Mouse (Mus musculus) layer of hippocampus, adult 6 months (tissue): Measurements from ENCODE around the gene Ehbp1. TPM values are rescaled to one million over a fixed set of nuclear protein-coding genes. Genes with fewer than 3 reads are reported as not detected.

ENCODE experiments used
- long read RNA-seq, 2 experiments: library from polyadenylated mRNA; unstranded; transcript quantifications; one replicate each; pipeline ENCODE4 v2.0.0; 2019 to 2020
- polyA plus RNA-seq: library from polyadenylated mRNA; unstranded; fragments of <200 nt; fragmentation: Nextera tagmentation; gene quantifications from 2 replicates; pipeline ENCODE4 v1.2.3, GENCODE M21; 2021

Ehbp1 gene
- polyA plus RNA-seq: 5.2 and 8.9 TPM in 2 replicates
- long read RNA-seq, experiment 1, partial matches to known transcripts: 3 of 6 reads
- long read RNA-seq, experiment 1, other reads (novel, unspliced or antisense): 3 of 6 reads
- long read RNA-seq, experiment 2, partial matches to known transcripts: 4 of 12 reads
- long read RNA-seq, experiment 2, other reads (novel, unspliced or antisense): 8 of 12 reads

GRCm38 (mm10) chr11:22342242-22343207 is at the start of gene Ehbp1:
Gene Ehbp1, minus strand, starts transcription at chr11:22342292.

DNA sequence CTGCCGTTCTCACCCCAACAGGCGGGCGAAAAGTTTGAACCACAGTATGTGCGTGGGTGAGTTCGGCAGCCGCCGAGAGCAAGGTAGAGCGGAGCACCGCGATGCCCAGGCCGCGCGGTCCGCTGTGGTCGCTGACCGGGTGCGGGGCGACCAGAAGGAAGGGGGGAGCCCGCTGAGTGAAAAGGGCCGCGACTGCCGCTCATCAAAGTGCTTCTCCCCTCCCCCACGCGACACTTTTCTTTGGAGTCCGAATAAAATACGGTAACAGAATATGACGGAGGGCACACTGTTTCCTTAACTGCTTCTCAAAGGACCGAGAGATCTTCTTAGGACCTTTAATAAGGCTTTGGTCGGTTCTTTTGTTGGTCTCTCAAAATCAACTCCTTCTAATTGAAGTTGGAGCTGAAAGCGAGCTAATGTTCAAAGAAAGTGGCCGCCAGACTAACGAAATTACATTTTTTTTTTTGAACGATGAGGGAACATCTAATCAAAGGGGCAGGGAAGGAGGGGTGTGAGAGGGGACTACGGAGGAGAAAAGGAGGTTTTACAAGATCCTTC is 339.2 kb downstream of the Ehbp1 start, which contains the start of gene Otx1:
Gene Otx1 (minus strand): TSS at position 115 of the 558 bp plus-strand sequence.

Other genes with a start within 250 kb of the Ehbp1 start
- gene Tmem17, start 169.8 kb upstream of the Ehbp1 start, polyA plus RNA-seq: 11.5 and 13.4 TPM in 2 replicates